Mouse (Mus musculus) heart, postnatal 0 days (tissue): ENCODE data around the gene Ceacam1. TPM values are rescaled to one million over a fixed set of nuclear protein-coding genes. Genes with fewer than 3 reads are reported as not detected.

Experiments
- ATAC-seq: fragments of 200-750 bp; cut with Nextera tagmentation; 2 replicates; pipeline ENCODE4 v1.8.0; 2017; ENCODE audit warnings: low read depth, moderate number of reproducible peaks, moderate library complexity; ENCODE audit not compliant: insufficient read depth
- DNase-seq: peaks from one replicate; pipeline ENCODE4 v3.0.0-alpha.2; 2016; ENCODE audit warnings: low spot score
- H3K27ac ChIP-seq: fragments of 300-500 bp; sonication (generic); 2 replicates; pipeline ENCODE4 v1.5.1; 2014; ENCODE audit warnings: low read depth, mild to moderate bottlenecking
- H3K27me3 ChIP-seq: fragments of 300-500 bp; sonication (generic); 2 replicates; pipeline ENCODE4 v1.6.1; 2014; ENCODE audit warnings: low read length, mixed read lengths; ENCODE audit not compliant: control insufficient read depth, insufficient read depth
- H3K36me3 ChIP-seq: fragments of 300-500 bp; sonication (generic); replicated peaks from 2 replicates; pipeline ENCODE4 v1.6.1; 2014; ENCODE audit warnings: low read length, mixed read lengths; ENCODE audit not compliant: control insufficient read depth, insufficient read depth
- H3K4me1 ChIP-seq: fragments of 300-500 bp; sonication (generic); 2 replicates; pipeline ENCODE4 v1.6.1; 2014; ENCODE audit warnings: antibody characterized with exemption; ENCODE audit not compliant: control insufficient read depth, insufficient read depth
- H3K4me2 ChIP-seq: fragments of 300-500 bp; sonication (generic); 2 replicates; pipeline ENCODE4 v1.6.1; 2014; ENCODE audit warnings: low read depth, mild to moderate bottlenecking, low read length, moderate library complexity
- H3K4me3 ChIP-seq: fragments of 300-500 bp; sonication (generic); 2 replicates; pipeline ENCODE4 v1.5.1; 2014; ENCODE audit warnings: low read depth, low read length
- H3K9ac ChIP-seq: fragments of 300-500 bp; sonication (generic); replicated peaks from 2 replicates; pipeline ENCODE4 v1.6.1; 2014; ENCODE audit warnings: low read depth, low read length, mixed read lengths
- H3K9me3 ChIP-seq: fragments of 300-500 bp; sonication (generic); replicated peaks from 2 replicates; pipeline ENCODE4 v1.6.1; 2016; ENCODE audit warnings: low read length; ENCODE audit not compliant: control insufficient read depth
- CTCF ChIP-seq: IDR thresholded peaks from 2 replicates; pipeline ENCODE4 v1.5.1; 2016; ENCODE audit warnings: antibody characterized with exemption, control low read depth, low read depth
- EP300 ChIP-seq: IDR thresholded peaks from 2 replicates; pipeline ENCODE4 v1.6.1; 2016; ENCODE audit warnings: antibody characterized with exemption, low read depth
- WGBS: fragments of 180-500 bp; shearing (Covaris S2); extraction: QIAGEN DNeasy Blood & Tissue Kit; methylation state at CpG from one replicate; pipeline ENCODE4 v1.1.7; 2014; 5-methylcytosine and 5-hydroxymethylcytosine counted together
- polyA plus RNA-seq: library from polyadenylated mRNA; unstranded; fragments of >200 nt; fragmentation: Nextera tagmentation; extraction: Ambion mirVana; gene quantifications from 2 replicates; pipeline ENCODE4 v1.2.1, GENCODE M21; 2015
- total RNA-seq: library from RNA; depleted of rRNA; stranded (reverse); fragments of >200 nt; gene quantifications from 2 replicates; pipeline ENCODE4 v1.2.3, GENCODE M21; 2014; ENCODE audit warnings: low replicate concordance; rRNA removed

The Ceacam1 gene
- total and polyA plus RNA-seq, 2 experiments from 2014 or later, result 5.5 to 12.8 TPM

DNA sequence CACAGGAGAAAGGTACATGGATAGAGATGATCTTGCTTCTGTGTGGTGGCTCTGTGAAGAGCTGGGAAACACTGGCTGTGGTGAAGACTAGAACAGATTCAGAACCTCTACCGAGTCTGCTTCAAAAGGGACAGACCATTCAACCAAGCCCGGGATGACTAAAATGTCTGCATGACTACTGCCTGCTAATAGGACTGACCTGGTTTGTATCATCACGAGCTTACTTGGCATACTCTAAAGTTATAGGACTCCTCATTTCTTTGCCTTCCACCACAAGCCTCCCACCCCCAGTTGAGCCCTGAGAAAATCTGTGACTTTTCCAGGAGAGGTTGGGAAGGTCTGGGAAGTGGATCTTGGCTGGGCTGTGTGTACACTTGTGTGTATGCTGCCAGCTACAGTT lies 65.5 kb downstream of the Ceacam1 start:
- Histone ChIP-seq H3K9me3 (no peaks in the 10 kb centered on the region), H3K9ac (no peak overlapping the region), H3K4me3 (no peak overlapping the region), H3K4me2 (no peak overlapping the region), H3K27me3 (no peaks in the 10 kb centered on the region), H3K4me1 (no peaks in the 10 kb centered on the region), H3K36me3 (no peaks in the 10 kb centered on the region), H3K27ac (no peak overlapping the region)
- WGBS, result 68% methylated on average over 3 of the region's 3 CpGs
- DNase-seq, result no peak
- TF ChIP-seq EP300, result no peak
- TF ChIP-seq CTCF, result no peak
- ATAC-seq, result no peak

Other genes with a start within 250 kb of the Ceacam1 start
- 62.1 and 64.7 TPM in 2 replicates for gene Gsk3a, start 239.8 kb downstream of the Ceacam1 start, total RNA-seq
- gene Gsk3a, start 239.8 kb downstream of the Ceacam1 start, polyA plus RNA-seq, result 5.3 and 5.9 TPM in 2 replicates
- 41.4 and 66.8 TPM in 2 replicates for gene Erf, start 226.8 kb downstream of the Ceacam1 start, total RNA-seq
- gene Erf, start 226.8 kb downstream of the Ceacam1 start, polyA plus RNA-seq, result 6.5 and 7.0 TPM in 2 replicates
- 57.2 and 63.0 TPM in 2 replicates for gene Cic, start 209.9 kb downstream of the Ceacam1 start, total RNA-seq
- 15.7 and 16.9 TPM in 2 replicates for gene Cic, start 209.9 kb downstream of the Ceacam1 start, polyA plus RNA-seq
- 83.9 and 161 TPM in 2 replicates for gene Pafah1b3, start 179.6 kb downstream of the Ceacam1 start, total RNA-seq
- gene Pafah1b3, start 179.6 kb downstream of the Ceacam1 start, polyA plus RNA-seq, result 57.3 and 61.5 TPM in 2 replicates
- gene Prr19, start 176.2 kb downstream of the Ceacam1 start, total RNA-seq, result not detected in 2 replicates
- gene Prr19, start 176.2 kb downstream of the Ceacam1 start, polyA plus RNA-seq, result not detected in 2 replicates
- not detected in 2 replicates for gene Tmem145, start 171.5 kb downstream of the Ceacam1 start, total RNA-seq
- gene Tmem145, start 171.5 kb downstream of the Ceacam1 start, polyA plus RNA-seq, result not detected in 2 replicates
- gene Megf8, start 160.4 kb downstream of the Ceacam1 start, total RNA-seq, result 17.7 and 22.5 TPM in 2 replicates
- 4.3 and 4.4 TPM in 2 replicates for gene Megf8, start 160.4 kb downstream of the Ceacam1 start, polyA plus RNA-seq
- gene Cnfn, start 107.9 kb downstream of the Ceacam1 start, total RNA-seq, result not detected in 2 replicates
- gene Cnfn, start 107.9 kb downstream of the Ceacam1 start, polyA plus RNA-seq, result not detected in 2 replicates
- 23.5 and 31.1 TPM in 2 replicates for gene Lipe, start 78.9 kb downstream of the Ceacam1 start, total RNA-seq
- 19.3 and 21.5 TPM in 2 replicates for gene Lipe, start 78.9 kb downstream of the Ceacam1 start, polyA plus RNA-seq
- not detected in 2 replicates for gene Cxcl17, start 64.7 kb downstream of the Ceacam1 start, total RNA-seq
- gene Cxcl17, start 64.7 kb downstream of the Ceacam1 start, polyA plus RNA-seq, result 0.42 and 1.1 TPM in 2 replicates
- gene Ceacam2, start 62.3 kb upstream of the Ceacam1 start, total RNA-seq, result not detected in 2 replicates
- not detected in 2 replicates for gene Ceacam2, start 62.3 kb upstream of the Ceacam1 start, polyA plus RNA-seq
- not detected in 2 replicates for gene Erich4, start 138.3 kb upstream of the Ceacam1 start, total RNA-seq
- gene Erich4, start 138.3 kb upstream of the Ceacam1 start, polyA plus RNA-seq, result 0.12 TPM in 1 of 2 replicates, not detected in the other
- 73.5 and 80.4 TPM in 2 replicates for gene Dmac2, start 141.8 kb upstream of the Ceacam1 start, total RNA-seq
- 71.3 and 72.2 TPM in 2 replicates for gene Dmac2, start 141.8 kb upstream of the Ceacam1 start, polyA plus RNA-seq
- 9.9 and 11.3 TPM in 2 replicates for gene B3gnt8, start 149.1 kb upstream of the Ceacam1 start, total RNA-seq
- 4.1 and 4.6 TPM in 2 replicates for gene B3gnt8, start 149.1 kb upstream of the Ceacam1 start, polyA plus RNA-seq
- gene Bckdha, start 181.4 kb upstream of the Ceacam1 start, total RNA-seq, result 146 and 154 TPM in 2 replicates
- 89.5 and 100 TPM in 2 replicates for gene Bckdha, start 181.4 kb upstream of the Ceacam1 start, polyA plus RNA-seq
- 20.1 and 20.3 TPM in 2 replicates for gene Exosc5, start 181.6 kb upstream of the Ceacam1 start, total RNA-seq
- 27.7 and 28.2 TPM in 2 replicates for gene Exosc5, start 181.6 kb upstream of the Ceacam1 start, polyA plus RNA-seq
- gene Tmem91, start 197.6 kb upstream of the Ceacam1 start, total RNA-seq, result not detected in 2 replicates
- gene Tmem91, start 197.6 kb upstream of the Ceacam1 start, polyA plus RNA-seq, result 0.77 and 1.2 TPM in 2 replicates
- gene B9d2, start 203.2 kb upstream of the Ceacam1 start, total RNA-seq, result 5.0 and 11.4 TPM in 2 replicates
- 26.5 and 26.7 TPM in 2 replicates for gene B9d2, start 203.2 kb upstream of the Ceacam1 start, polyA plus RNA-seq
- 10.4 and 10.7 TPM in 2 replicates for gene Tgfb1, start 209.4 kb upstream of the Ceacam1 start, total RNA-seq
- 2.6 TPM in 2 replicates for gene Tgfb1, start 209.4 kb upstream of the Ceacam1 start, polyA plus RNA-seq
- gene Ccdc97, start 241.5 kb upstream of the Ceacam1 start, total RNA-seq, result 11.6 and 31.6 TPM in 2 replicates
- 13.3 and 14.7 TPM in 2 replicates for gene Ccdc97, start 241.5 kb upstream of the Ceacam1 start, polyA plus RNA-seq